Mouse (Mus musculus): ENCODE results near the gene Zswim5. TPM values are rescaled to one million over a fixed set of nuclear protein-coding genes. Genes with fewer than 3 reads are reported as not detected.
A peak's percentile ranks its signal among the peaks of the same experiment; 100 is the strongest.

Zswim5 gene
- polyA plus RNA-seq, 1 experiment from 2014 or later: 10.9 TPM

- Histone ChIP-seq H3K36me3 (ENCODE audit: control insufficient read depth, insufficient read depth, low read length) (no peaks in the 10 kb centered on the region; the same call in 1 of the 2 replicates), H3K27me3 (ENCODE audit: control insufficient read depth, insufficient read depth, low read length) (no peaks in the 10 kb centered on the region), H3K9ac (ENCODE audit: low read length) (peak within 1 kb of the TSS; percentile 78), H3K4me2 (ENCODE audit: low read depth, low read length, severe bottlenecking) (peak within 1 kb of the TSS; percentile 71), H3K4me3 (ENCODE audit: low read depth, low read length) (peak within 1 kb of the TSS; percentile 67), H3K27ac (ENCODE audit: low read depth, low read length) (no peak within 1 kb of the TSS), H3K9me3 (ENCODE audit: control insufficient read depth, low read length) (no peaks in the 10 kb centered on the region), H3K4me1 (replicated peaks; ENCODE audit: control insufficient read depth, insufficient read depth, low read length) (peaks cover 3% of the 10 kb centered on the region)
- 1% methylated on average over 61 of the region's 61 CpGs for WGBS
- DNase-seq (ENCODE audit: low spot score): peak; percentile 95
- ATAC-seq (replicated peaks; ENCODE audit: low FRiP score): peak; percentile 94
Measured at GRCm38 (mm10) chr4:117019206-117020134, 142.3 kb downstream of the Zswim5 start, which contains the start of gene Eif2b3. Gene Eif2b3, plus strand, starts transcription at chr4:117019402.

- Histone ChIP-seq H3K9ac (ENCODE audit: low read length) (no peak overlapping the region), H3K9me3 (ENCODE audit: control insufficient read depth, low read length) (no peaks in the 10 kb centered on the region), H3K4me2 (ENCODE audit: low read depth, low read length, severe bottlenecking) (no peak overlapping the region), H3K27me3 (ENCODE audit: control insufficient read depth, insufficient read depth, low read length) (no peaks in the 10 kb centered on the region), H3K4me3 (ENCODE audit: low read depth, low read length) (no peak overlapping the region), H3K27ac (ENCODE audit: low read depth, low read length) (no peak overlapping the region), H3K36me3 (ENCODE audit: control insufficient read depth, insufficient read depth, low read length) (no peaks in the 10 kb centered on the region; the same call in 1 of the 2 replicates), H3K4me1 (replicated peaks; ENCODE audit: control insufficient read depth, insufficient read depth, low read length) (peaks cover 3% of the 10 kb centered on the region)
- ATAC-seq (replicated peaks; ENCODE audit: low FRiP score) (no peak), DNase-seq (ENCODE audit: low spot score) (no peak)
- 99% methylated on average over 4 of the region's 4 CpGs for WGBS
Measured at GRCm38 (mm10) chr4:117023469-117023868, 146.3 kb downstream of the Zswim5 start.

GRCm38 (mm10) chr4:117031105-117031504 is 153.9 kb downstream of the Zswim5 start:
- WGBS: 89% methylated on average over 1 of the region's 1 CpGs
- H3K9me3 ChIP-seq (ENCODE audit: control insufficient read depth, low read length): no peaks in the 10 kb centered on the region
- DNase-seq (ENCODE audit: low spot score) (no peak), ATAC-seq (replicated peaks; ENCODE audit: low FRiP score) (no peak)
- H3K9ac ChIP-seq (ENCODE audit: low read length): no peak overlapping the region
- no peak overlapping the region for H3K27ac ChIP-seq (ENCODE audit: low read depth, low read length)
- no peaks in the 10 kb centered on the region for H3K27me3 ChIP-seq (ENCODE audit: control insufficient read depth, insufficient read depth, low read length)
- no peaks in the 10 kb centered on the region for H3K4me1 ChIP-seq (replicated peaks; ENCODE audit: control insufficient read depth, insufficient read depth, low read length)
- H3K4me2 ChIP-seq (ENCODE audit: low read depth, low read length, severe bottlenecking): no peak overlapping the region
- no peaks in the 10 kb centered on the region for H3K36me3 ChIP-seq (ENCODE audit: control insufficient read depth, insufficient read depth, low read length)
- no peak overlapping the region for H3K4me3 ChIP-seq (ENCODE audit: low read depth, low read length)

Other genes with a start within 250 kb of the Zswim5 start
- 342 and 352 TPM in 2 replicates for gene Nasp, start 249.4 kb upstream of the Zswim5 start, polyA plus RNA-seq (2014; fragmentation: Nextera tagmentation; extraction: Ambion mirVana)
- 501 and 559 TPM in 2 replicates for gene Akr1a1, start 225.7 kb upstream of the Zswim5 start, polyA plus RNA-seq (2014; fragmentation: Nextera tagmentation; extraction: Ambion mirVana)
- 1,036 and 1,079 TPM in 2 replicates for gene Prdx1, start 191.8 kb upstream of the Zswim5 start, polyA plus RNA-seq (2014; fragmentation: Nextera tagmentation; extraction: Ambion mirVana)
- gene Mmachc, start 169.0 kb upstream of the Zswim5 start, polyA plus RNA-seq (2014; fragmentation: Nextera tagmentation; extraction: Ambion mirVana): 33.6 and 33.9 TPM in 2 replicates
- gene Ccdc163, start 168.9 kb upstream of the Zswim5 start, polyA plus RNA-seq (2014; fragmentation: Nextera tagmentation; extraction: Ambion mirVana): 33.5 and 33.7 TPM in 2 replicates
- gene Tesk2, start 156.4 kb upstream of the Zswim5 start, polyA plus RNA-seq (2014; fragmentation: Nextera tagmentation; extraction: Ambion mirVana): 8.6 TPM in 2 replicates
- gene Toe1, start 69.7 kb upstream of the Zswim5 start, polyA plus RNA-seq (2014; fragmentation: Nextera tagmentation; extraction: Ambion mirVana): 34.3 and 37.0 TPM in 2 replicates
- gene Mutyh, start 69.7 kb upstream of the Zswim5 start, polyA plus RNA-seq (2014; fragmentation: Nextera tagmentation; extraction: Ambion mirVana): 20.3 and 20.9 TPM in 2 replicates
- gene Hpdl, start 55.7 kb upstream of the Zswim5 start, polyA plus RNA-seq (2014; fragmentation: Nextera tagmentation; extraction: Ambion mirVana): 1.5 and 1.6 TPM in 2 replicates
- gene Urod, start 117.0 kb downstream of the Zswim5 start, polyA plus RNA-seq (2014; fragmentation: Nextera tagmentation; extraction: Ambion mirVana): 84.1 and 88.3 TPM in 2 replicates
- 12.7 and 13.7 TPM in 2 replicates for gene Hectd3, start 117.9 kb downstream of the Zswim5 start, polyA plus RNA-seq (2014; fragmentation: Nextera tagmentation; extraction: Ambion mirVana)
- gene Eif2b3, start 142.0 kb downstream of the Zswim5 start, polyA plus RNA-seq (2014; fragmentation: Nextera tagmentation; extraction: Ambion mirVana): 45.7 and 47.5 TPM in 2 replicates
- 5.8 and 6.4 TPM in 2 replicates for gene Ptch2, start 218.7 kb downstream of the Zswim5 start, polyA plus RNA-seq (2014; fragmentation: Nextera tagmentation; extraction: Ambion mirVana)
- 4.1 and 6.5 TPM in 2 replicates for gene Btbd19, start 248.3 kb downstream of the Zswim5 start, polyA plus RNA-seq (2014; fragmentation: Nextera tagmentation; extraction: Ambion mirVana)
- gene Tctex1d4, start 249.4 kb downstream of the Zswim5 start, polyA plus RNA-seq (2014; fragmentation: Nextera tagmentation; extraction: Ambion mirVana): not detected in 2 replicates

Measured in forebrain, embryonic 11.5 days (tissue).